Mouse (Mus musculus) kidney, adult 18-20 months (tissue): ENCODE results near the gene Mark1.
A peak's percentile ranks its signal among the peaks of the same experiment; 100 is the strongest.

Experiments
- DNase-seq: peaks from one replicate; pipeline ENCODE4 v3.0.0; 2021

The Mark1 gene

GRCm38 (mm10) chr1:184882281-184883268 lies 116.8 kb downstream of the Mark1 start, which contains the start of gene C130074G19Rik:
C130074G19Rik (minus strand) TSS chr1:184883218.
- DNase-seq: peak; percentile 90

DNA sequence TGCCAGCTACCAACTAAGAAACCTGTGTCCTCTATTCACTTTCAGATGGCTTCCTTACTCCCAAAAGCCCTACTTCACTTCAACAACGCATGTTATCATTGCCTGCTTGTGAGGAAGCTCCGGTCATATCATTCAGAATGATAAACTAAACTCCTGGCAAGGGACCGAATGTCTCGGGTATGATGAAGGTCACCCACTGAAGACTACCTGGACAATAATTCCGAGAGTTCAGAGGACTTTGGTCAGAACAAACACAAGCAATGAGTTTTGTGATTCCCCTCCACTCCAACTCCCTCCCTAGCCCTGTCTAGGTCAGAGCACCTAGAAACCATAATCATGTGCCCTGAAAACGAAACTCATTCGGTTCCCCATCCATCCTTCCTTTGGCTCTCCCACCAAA lies 117.5 kb downstream of the Mark1 start:
- DNase-seq: no peak

DNA sequence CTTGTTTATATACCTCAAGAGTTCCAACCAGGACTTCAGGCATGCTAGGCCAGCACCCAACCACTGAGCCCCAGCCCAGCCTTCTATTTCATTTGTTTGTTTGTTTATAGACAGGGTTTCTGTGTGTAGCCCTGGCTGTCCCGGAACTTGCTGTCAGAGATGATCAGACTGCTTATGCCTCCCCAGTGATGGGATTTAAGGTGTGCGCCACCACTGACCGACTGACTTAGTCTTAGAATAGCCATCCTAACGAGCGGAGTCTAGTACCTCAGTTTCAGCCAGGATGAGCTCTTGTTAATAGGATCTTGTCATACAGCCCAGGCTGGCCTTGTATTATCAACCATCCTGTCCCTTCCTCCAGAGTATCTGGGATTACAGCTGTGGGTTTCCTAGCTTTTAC lies 118.2 kb downstream of the Mark1 start:
- no peak for DNase-seq

DNA sequence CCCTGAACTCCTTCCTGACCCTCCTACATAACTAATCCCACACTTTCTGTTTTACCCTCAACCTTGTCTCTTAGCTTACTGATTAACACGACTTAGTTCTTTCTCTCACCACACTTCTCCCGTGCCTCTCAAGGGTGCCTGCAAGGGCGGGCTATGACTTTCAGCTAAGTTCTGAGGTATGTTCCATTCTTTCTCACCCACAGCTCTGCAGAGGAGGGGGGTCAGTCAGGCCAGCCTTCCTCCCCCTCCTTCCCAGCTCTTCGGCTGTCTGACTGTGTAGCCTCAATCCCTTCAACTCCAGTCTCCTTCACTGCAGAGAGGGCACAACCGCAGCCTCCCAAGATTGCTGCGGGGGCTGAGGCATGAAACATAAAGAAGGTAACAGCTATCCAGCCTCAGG lies 120.5 kb downstream of the Mark1 start:
- DNase-seq: peak; percentile 69

DNA sequence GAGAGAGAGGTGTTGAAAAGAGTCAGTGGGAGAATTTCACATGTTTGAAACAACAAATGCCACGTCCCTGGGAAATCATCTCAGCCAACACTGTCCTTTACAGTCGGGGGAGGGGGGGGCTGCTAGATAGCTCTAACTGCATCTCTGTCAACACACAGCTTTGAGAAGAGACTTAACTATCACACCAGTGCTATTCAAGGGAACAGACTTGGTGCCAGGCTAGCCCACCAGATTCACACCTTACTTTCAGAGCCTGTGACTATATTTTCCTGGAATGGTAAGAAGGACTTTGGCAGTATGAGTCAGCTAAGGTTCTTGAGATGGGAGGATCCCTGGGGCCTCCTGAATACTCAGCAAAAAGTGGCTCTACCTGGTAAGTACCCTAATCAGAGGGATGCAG lies 122.1 kb downstream of the Mark1 start:
- no peak for DNase-seq

DNA sequence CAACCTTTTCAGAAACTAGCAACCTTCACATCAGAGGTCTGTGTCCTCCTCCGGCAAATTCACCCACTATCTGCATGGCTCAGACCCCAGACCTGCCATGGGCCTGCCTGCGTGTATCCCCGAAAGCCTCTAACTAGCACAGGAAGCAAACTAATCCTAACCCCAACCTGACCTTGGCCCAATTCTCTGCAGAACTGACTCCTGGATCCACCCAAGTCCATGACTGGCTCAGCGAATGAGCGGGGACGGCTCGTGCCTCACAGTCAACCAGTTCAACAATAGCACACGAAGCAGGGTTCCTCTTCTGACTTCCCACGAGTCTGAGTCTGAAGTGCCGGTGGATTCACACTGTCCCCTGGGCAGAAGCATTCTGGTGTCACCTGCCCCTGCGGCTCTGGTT lies 125.5 kb downstream of the Mark1 start:
- DNase-seq: no peak

DNA sequence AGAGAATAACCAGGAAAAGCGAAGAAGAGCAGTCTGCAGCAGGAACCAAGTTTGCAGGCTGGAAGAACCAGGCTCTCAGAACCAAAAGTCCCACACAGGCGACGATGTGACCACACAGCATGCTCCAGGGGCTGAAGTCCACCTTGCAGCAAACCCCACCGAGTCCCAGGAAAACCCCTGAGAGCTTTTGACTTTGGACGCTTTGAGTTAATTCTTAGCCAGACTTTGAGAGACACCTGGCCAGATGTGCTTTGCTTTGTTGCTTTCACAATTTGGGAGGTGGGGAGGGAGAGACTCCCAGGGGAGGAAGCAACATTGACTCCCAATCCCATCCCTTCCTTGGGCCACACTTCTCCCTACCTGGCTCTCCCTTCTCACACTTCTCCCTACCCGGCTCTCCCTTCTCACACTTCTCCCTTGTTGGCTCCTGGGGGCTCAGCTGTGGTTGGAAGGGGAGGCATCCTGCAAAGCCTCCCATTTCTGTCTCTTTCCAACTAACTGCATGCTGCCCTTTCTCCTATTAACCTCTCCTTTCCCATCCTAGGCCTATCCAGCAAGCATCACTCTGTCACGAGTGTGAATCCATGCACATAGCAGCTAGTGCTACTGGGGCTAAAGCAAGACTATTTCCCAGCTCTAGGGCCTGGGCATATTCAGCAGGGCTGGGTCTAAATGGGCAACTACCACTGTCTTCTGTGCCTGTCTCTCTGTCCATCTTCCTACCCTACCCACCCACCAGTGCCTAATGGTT lies 127.1 kb downstream of the Mark1 start:
- DNase-seq: peak; percentile 69

DNA sequence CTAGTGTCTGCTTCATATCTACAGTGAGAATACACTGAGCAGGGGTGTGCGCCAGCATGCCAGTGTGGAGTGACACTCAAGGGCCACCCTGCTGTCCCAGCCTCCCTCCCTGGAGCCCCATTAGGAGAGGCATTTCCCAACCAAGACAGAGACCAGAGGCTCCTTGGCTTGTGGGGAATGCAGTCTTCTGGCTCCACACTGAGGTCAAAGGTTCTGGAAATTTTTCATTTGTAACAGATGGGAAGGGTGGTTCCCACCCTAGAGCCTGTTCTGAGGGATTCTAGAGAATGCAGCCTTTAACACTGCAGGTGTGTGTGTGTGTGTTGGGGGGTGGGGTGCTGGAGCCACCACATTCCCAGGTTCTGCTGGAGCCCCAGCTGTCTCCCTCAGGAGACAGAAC lies 127.9 kb downstream of the Mark1 start:
- DNase-seq: peak; percentile 56

GRCm38 (mm10) chr1:184870646-184871385 lies 128.6 kb downstream of the Mark1 start:
- peak; percentile 38 for DNase-seq

DNA sequence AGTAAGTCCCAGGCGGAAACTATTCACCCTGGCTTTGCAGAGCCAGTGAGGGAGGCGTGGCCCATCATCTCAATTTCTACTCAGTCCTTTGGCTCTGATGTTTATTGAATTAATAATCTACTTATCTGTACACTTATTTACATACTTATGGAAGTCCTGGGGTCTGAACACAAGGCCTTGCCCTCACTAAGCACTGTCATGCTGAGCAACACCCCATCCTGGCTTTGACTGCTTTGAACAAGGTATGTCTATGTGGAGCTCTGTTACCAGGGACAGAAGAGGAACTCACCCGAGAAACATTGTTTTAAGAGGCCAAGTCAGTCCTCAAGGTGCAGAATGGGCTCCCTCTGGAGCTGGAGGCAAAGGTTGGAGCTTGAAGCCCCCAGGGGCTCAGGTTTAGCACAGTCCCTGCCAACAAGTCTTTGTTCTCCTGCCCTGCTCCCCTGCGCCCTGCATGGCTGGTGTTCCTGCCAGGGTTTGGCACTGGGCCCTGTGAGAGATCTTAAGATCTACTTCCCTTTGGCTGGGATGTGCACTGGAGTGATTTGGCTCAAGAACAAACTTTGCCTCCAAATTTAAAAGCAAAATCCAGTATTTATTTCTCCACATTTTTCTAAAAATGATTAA lies 129.3 kb downstream of the Mark1 start:
- peak; percentile 87 for DNase-seq

- DNase-seq: peak; percentile 9
These were observed 131.7 kb downstream of the Mark1 start for GRCm38 (mm10) chr1:184867640-184868120.

- peak; percentile 46 for DNase-seq
These were observed 135.0 kb downstream of the Mark1 start for GRCm38 (mm10) chr1:184864381-184864801.

GRCm38 (mm10) chr1:184862636-184863035 lies 136.7 kb downstream of the Mark1 start:
- no peak for DNase-seq

GRCm38 (mm10) chr1:184861551-184861950 lies 137.8 kb downstream of the Mark1 start:
- DNase-seq: no peak

GRCm38 (mm10) chr1:184860276-184860675 lies 139.1 kb downstream of the Mark1 start:
- peak; percentile 21 for DNase-seq

GRCm38 (mm10) chr1:184858253-184858652 lies 141.1 kb downstream of the Mark1 start:
- DNase-seq: peak; percentile 67

DNA sequence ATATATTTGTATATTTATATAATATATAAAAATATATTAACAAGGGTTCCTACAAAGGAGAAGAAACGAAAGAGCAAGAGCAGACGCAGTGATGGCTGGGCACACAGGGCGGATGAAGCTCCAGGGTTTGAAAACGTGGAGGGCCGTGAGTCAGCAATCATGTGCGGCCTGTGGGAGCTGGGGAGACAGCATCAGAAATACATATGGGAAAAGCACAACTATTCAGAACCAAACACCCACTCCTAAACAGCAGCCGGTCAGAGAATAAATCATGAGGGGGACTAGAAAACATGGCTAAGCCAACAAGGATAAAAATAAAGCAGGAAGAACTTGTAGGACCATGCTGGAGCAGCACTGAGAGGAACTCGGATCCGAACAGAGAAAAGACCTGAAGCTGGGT lies 142.2 kb downstream of the Mark1 start:
- DNase-seq: no peak

DNA sequence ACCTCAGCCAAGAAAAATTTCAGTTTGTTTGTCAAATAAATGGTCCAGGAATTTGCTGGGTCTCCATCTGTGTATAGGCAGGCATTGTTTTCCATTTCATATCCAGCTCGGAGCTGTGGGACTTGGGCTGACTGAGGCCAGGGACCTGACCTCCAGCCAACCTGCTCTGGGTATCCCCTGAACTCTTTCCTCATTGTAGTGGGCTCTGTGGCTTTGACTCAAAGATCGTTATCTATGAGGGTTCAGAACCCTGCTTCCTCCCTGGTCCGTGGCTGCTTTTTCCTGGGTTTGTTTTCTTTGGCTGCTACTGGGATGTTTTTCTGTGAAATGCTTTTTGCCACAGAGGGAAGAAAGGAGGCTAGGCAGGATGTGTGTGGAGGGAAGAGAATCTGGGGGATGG lies 145.4 kb downstream of the Mark1 start:
- peak; percentile 26 for DNase-seq

DNA sequence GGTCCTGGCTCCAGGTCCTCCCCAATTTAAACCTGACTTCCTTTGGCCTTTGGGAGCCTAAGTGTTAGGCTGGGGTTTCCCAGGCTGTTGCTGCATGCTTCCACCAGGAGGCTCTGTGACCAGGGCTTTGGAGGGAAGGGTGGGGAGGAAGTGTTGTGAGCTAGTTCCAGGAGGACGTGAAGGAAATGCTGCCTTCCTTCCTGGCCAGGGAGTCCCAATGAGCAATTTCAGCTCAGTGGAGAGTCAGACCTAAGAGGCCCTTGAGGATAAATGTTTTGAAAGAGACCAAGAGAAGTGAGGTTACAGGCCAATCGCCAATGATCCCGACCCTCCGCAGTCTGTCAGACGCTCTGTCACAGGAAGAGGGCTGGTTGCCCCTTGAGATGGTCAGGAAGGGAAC lies 146.0 kb downstream of the Mark1 start:
- peak; percentile 82 for DNase-seq

GRCm38 (mm10) chr1:184851741-184852618 lies 147.4 kb downstream of the Mark1 start:
- peak; percentile 87 for DNase-seq

DNA sequence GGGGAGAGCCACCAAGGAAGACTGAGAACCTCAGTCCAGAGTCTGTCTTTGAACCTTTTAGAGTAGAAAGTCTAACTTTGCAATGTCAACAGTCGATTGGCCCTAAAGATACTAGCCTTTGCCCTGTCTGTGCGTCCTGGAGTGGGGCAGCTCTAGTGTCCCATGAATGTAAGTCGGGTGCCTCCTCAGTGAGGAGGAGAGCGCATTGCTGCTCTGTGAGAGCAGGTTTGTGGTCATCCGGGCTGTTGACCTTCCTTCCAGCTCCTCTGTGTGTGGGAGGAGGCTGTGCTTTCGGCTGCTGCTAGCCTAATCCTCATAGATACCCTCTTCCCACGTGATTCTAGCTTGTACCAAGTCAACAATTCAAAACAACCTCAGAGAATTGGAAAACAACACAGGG lies 148.2 kb downstream of the Mark1 start:
- peak; percentile 68 for DNase-seq
